Mouse (Mus musculus) E14TG2a.4 (cell line): ENCODE results near the gene Klhl5.

Experiments used
- H3K27me3 ChIP-seq: 2 replicates; pipeline ENCODE4 v1.6.1; 2014; ENCODE audit warnings: low read length, control low read depth; ENCODE audit not compliant: insufficient read depth
- H3K36me3 ChIP-seq: 2 replicates; pipeline ENCODE4 v1.6.1; 2014; ENCODE audit warnings: low read length, control low read depth; ENCODE audit not compliant: insufficient read depth
- H3K4me1 ChIP-seq: replicated peaks from 2 replicates; pipeline ENCODE4 v1.6.1; 2014; ENCODE audit warnings: low read depth, low read length, control low read depth
- H3K4me3 ChIP-seq: replicated peaks from 2 replicates; pipeline ENCODE4 v1.5.1; 2014; ENCODE audit warnings: mild to moderate bottlenecking, low read length
- H3K9me3 ChIP-seq: 2 replicates; pipeline ENCODE4 v1.6.1; 2014; ENCODE audit warnings: low read length, control low read depth
- CTCF ChIP-seq: conservative IDR thresholded peaks from 2 replicates; pipeline ENCODE4 v1.5.1; 2014; ENCODE audit warnings: low read length
- NANOG ChIP-seq: IDR thresholded peaks from 2 replicates; pipeline ENCODE4 v1.6.1; 2014; ENCODE audit warnings: borderline replicate concordance, low read length, mixed read lengths
- POU5F1 ChIP-seq: IDR thresholded peaks from 2 replicates; pipeline ENCODE4 v1.6.1; 2014; ENCODE audit warnings: low read length, borderline replicate concordance

The Klhl5 gene

GRCm38 (mm10) chr5:65126137-65126536 is 18.8 kb downstream of the Klhl5 start:
- peaks cover 14% of the 10 kb centered on the region for H3K4me1 ChIP-seq
- no peaks in the 10 kb centered on the region for H3K36me3 ChIP-seq
- no peak overlapping the region for H3K4me3 ChIP-seq
- TF ChIP-seq POU5F1: no peak
- no peak for TF ChIP-seq NANOG
- TF ChIP-seq CTCF: no peak
- H3K9me3 ChIP-seq: no peaks in the 10 kb centered on the region
- H3K27me3 ChIP-seq: peaks cover 3% of the 10 kb centered on the region

GRCm38 (mm10) chr5:65128481-65128880 is 21.1 kb downstream of the Klhl5 start:
- TF ChIP-seq NANOG: no peak
- no peak for TF ChIP-seq CTCF
- no peak for TF ChIP-seq POU5F1
- Histone ChIP-seq H3K9me3 (no peaks in the 10 kb centered on the region), H3K27me3 (peaks cover 14% of the 10 kb centered on the region), H3K36me3 (no peaks in the 10 kb centered on the region), H3K4me3 (no peak overlapping the region), H3K4me1 (peaks cover 21% of the 10 kb centered on the region)

- Histone ChIP-seq H3K4me1 (peaks cover 21% of the 10 kb centered on the region), H3K36me3 (no peaks in the 10 kb centered on the region), H3K9me3 (no peaks in the 10 kb centered on the region), H3K4me3 (peak overlapping the region; percentile 75), H3K27me3 (peaks cover 14% of the 10 kb centered on the region)
- TF ChIP-seq POU5F1 (peak; percentile 67; the same call in 1 of the 2 replicates), CTCF (no peak), NANOG (peak; percentile 47; the same call in 1 of the 2 replicates)
Measured at GRCm38 (mm10) chr5:65130528-65131210, 23.3 kb downstream of the Klhl5 start.

GRCm38 (mm10) chr5:65131211-65131879 is 24.0 kb downstream of the Klhl5 start:
- no peaks in the 10 kb centered on the region for H3K36me3 ChIP-seq
- no peak for TF ChIP-seq NANOG
- no peak for TF ChIP-seq CTCF
- no peak for TF ChIP-seq POU5F1
- no peaks in the 10 kb centered on the region for H3K9me3 ChIP-seq
- peak overlapping the region; percentile 75 for H3K4me3 ChIP-seq
- peaks cover 14% of the 10 kb centered on the region for H3K27me3 ChIP-seq
- peaks cover 21% of the 10 kb centered on the region for H3K4me1 ChIP-seq

- TF ChIP-seq POU5F1 (no peak), NANOG (no peak), CTCF (no peak)
- Histone ChIP-seq H3K9me3 (no peaks in the 10 kb centered on the region), H3K4me1 (peaks cover 7% of the 10 kb centered on the region), H3K27me3 (peaks cover 11% of the 10 kb centered on the region), H3K36me3 (no peaks in the 10 kb centered on the region), H3K4me3 (no peak overlapping the region)
Measured at GRCm38 (mm10) chr5:65136159-65136558, 28.8 kb downstream of the Klhl5 start.

GRCm38 (mm10) chr5:65137073-65137472 is 29.7 kb downstream of the Klhl5 start:
- TF ChIP-seq POU5F1: no peak
- TF ChIP-seq NANOG: no peak
- TF ChIP-seq CTCF: no peak
- Histone ChIP-seq H3K4me3 (no peak overlapping the region), H3K27me3 (peaks cover 3% of the 10 kb centered on the region; the same call in 1 of the 2 replicates), H3K36me3 (no peaks in the 10 kb centered on the region), H3K4me1 (no peaks in the 10 kb centered on the region), H3K9me3 (no peaks in the 10 kb centered on the region)

- Histone ChIP-seq H3K9me3 (no peaks in the 10 kb centered on the region), H3K4me1 (peaks cover 8% of the 10 kb centered on the region), H3K4me3 (no peak overlapping the region), H3K36me3 (no peaks in the 10 kb centered on the region), H3K27me3 (no peaks in the 10 kb centered on the region)
- TF ChIP-seq CTCF (no peak), NANOG (no peak), POU5F1 (no peak)
Measured at GRCm38 (mm10) chr5:65141242-65141641, 33.9 kb downstream of the Klhl5 start.

- no peaks in the 10 kb centered on the region for H3K27me3 ChIP-seq
- no peaks in the 10 kb centered on the region for H3K36me3 ChIP-seq
- H3K4me3 ChIP-seq: no peak overlapping the region
- H3K4me1 ChIP-seq: peaks cover 8% of the 10 kb centered on the region
- no peak for TF ChIP-seq POU5F1
- TF ChIP-seq NANOG: no peak
- no peak for TF ChIP-seq CTCF
- H3K9me3 ChIP-seq: no peaks in the 10 kb centered on the region
Measured at GRCm38 (mm10) chr5:65142247-65142646, 34.9 kb downstream of the Klhl5 start.
